ENCODE assay signal across 13 mouse cellular contexts in the genomic region with DNA sequence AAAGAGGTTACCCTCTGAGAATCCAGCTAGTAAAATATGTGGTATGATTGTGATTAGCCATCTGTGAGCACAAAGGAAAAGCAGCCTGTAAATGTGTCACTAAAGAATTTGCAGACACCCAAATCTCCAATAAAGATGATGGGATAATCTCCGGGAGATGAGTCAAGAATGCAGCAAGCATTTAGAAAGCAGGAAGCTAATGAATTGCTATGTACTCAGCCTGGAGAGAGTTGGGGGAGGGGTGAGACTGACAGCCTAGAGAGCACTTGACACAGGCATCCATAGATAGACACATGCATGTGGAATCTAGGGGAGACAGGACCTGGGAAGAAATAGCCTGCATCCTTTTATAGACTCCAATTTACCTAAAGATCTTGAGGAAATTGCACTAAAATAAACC.
A peak's percentile ranks its signal among the peaks of the same experiment; 100 is the strongest.
DNase-seq lines count a peak whose midpoint lies in the region; ATAC-seq lines count a peak whose summit lies in the region.
"Had no signal": no experiment of that assay in that cellular context is flagged by ENCODE, and none has a peak within 500 bp of the region (broad histone marks: within the 10 kb centered on the region; RNA-seq: fewer than 3 reads in every experiment).

No protein-coding gene starts in this region.

- DNase-seq in kidney, adult 9 months: peak; percentile 19
- no peak for DNase-seq in kidney, adult 18-20 months
- DNase-seq in right cerebral cortex, adult 18-20 months: peak; percentile 20
- no peak for DNase-seq in right cerebral cortex, postnatal 36 days (ENCODE audit: low spot score in 2 of 2)
- no peak for DNase-seq in cerebellum, adult 18-20 months
- DNase-seq in forebrain, embryonic 11.5 days (ENCODE audit: low spot score): no peak
- DNase-seq: thymus, adult 2 months had no signal

- WGBS in kidney, embryonic 16.5 days: 9% methylated on average over 1 of the region's 1 CpGs
- 40% methylated on average over 1 of the region's 1 CpGs for WGBS in forebrain, embryonic 11.5 days

- H3K9ac ChIP-seq in kidney, embryonic 16.5 days (replicated peaks; ENCODE audit: low read length): no peak overlapping the region
- no peak overlapping the region for H3K9ac ChIP-seq in forebrain, embryonic 11.5 days (ENCODE audit: low read length)
- H3K9ac ChIP-seq: embryonic facial prominence, embryonic 13.5 days; heart, embryonic 15.5 days had no signal

- H3K27me3 ChIP-seq in kidney, embryonic 16.5 days (ENCODE audit: insufficient read depth, low read length): no peaks in the 10 kb centered on the region
- H3K27me3 ChIP-seq in forebrain, embryonic 11.5 days (ENCODE audit: control insufficient read depth, insufficient read depth, low read length): no peaks in the 10 kb centered on the region
- H3K27me3 ChIP-seq: embryonic facial prominence, embryonic 13.5 days; heart, embryonic 15.5 days had no signal

- H3K4me1 ChIP-seq in kidney, embryonic 16.5 days (ENCODE audit: insufficient read depth, low read length): peaks cover 14% of the 10 kb centered on the region
- H3K4me1 ChIP-seq in forebrain, embryonic 11.5 days (replicated peaks; ENCODE audit: control insufficient read depth, insufficient read depth, low read length): peaks cover 3% of the 10 kb centered on the region; the same call in 1 of the 2 replicates
- H3K4me1 ChIP-seq: embryonic facial prominence, embryonic 13.5 days had no signal

- H3K36me3 ChIP-seq in kidney, embryonic 16.5 days (ENCODE audit: insufficient read depth, low read length): no peaks in the 10 kb centered on the region
- no peaks in the 10 kb centered on the region for H3K36me3 ChIP-seq in forebrain, embryonic 11.5 days (ENCODE audit: control insufficient read depth, insufficient read depth, low read length)
- H3K36me3 ChIP-seq: embryonic facial prominence, embryonic 13.5 days; heart, embryonic 15.5 days had no signal

- H3K9me3 ChIP-seq in kidney, embryonic 16.5 days (ENCODE audit: low read length): no peaks in the 10 kb centered on the region
- H3K9me3 ChIP-seq in forebrain, embryonic 11.5 days (ENCODE audit: control insufficient read depth, low read length): no peaks in the 10 kb centered on the region
- H3K9me3 ChIP-seq: embryonic facial prominence, embryonic 13.5 days; heart, embryonic 15.5 days had no signal

- no peak overlapping the region for H3K27ac ChIP-seq in kidney, embryonic 16.5 days (ENCODE audit: low read length)
- H3K27ac ChIP-seq in forebrain, embryonic 11.5 days (ENCODE audit: low read depth, low read length): no peak overlapping the region
- H3K27ac ChIP-seq: embryonic facial prominence, embryonic 13.5 days; heart, embryonic 15.5 days had no signal

- no peak overlapping the region for H3K4me3 ChIP-seq in kidney, embryonic 16.5 days (ENCODE audit: low read length)
- H3K4me3 ChIP-seq in forebrain, embryonic 11.5 days (ENCODE audit: low read depth, low read length): no peak overlapping the region
- H3K4me3 ChIP-seq: embryonic facial prominence, embryonic 13.5 days; heart, embryonic 15.5 days; left cerebral cortex, adult 2 months had no signal

- H3K4me2 ChIP-seq in kidney, embryonic 16.5 days (replicated peaks; ENCODE audit: low read depth, low read length): no peak overlapping the region
- no peak overlapping the region for H3K4me2 ChIP-seq in forebrain, embryonic 11.5 days (ENCODE audit: low read depth, low read length, severe bottlenecking)
- H3K4me2 ChIP-seq: embryonic facial prominence, embryonic 13.5 days; heart, embryonic 15.5 days had no signal

- peak; percentile 59; the same call in 1 of the 2 replicates for ATAC-seq in kidney, embryonic 16.5 days (ENCODE audit: low FRiP score, low TSS enrichment)
- ATAC-seq in megakaryocyte progenitor cell, adult 5-6 weeks (replicated peaks; ENCODE audit: poor library complexity): no peak
- ATAC-seq in forebrain, embryonic 11.5 days (replicated peaks; ENCODE audit: low FRiP score): no peak
- ATAC-seq: inflammation-experienced regulatory T-cells, adult 6 months had no signal

Comparison
In these comparisons a context has a peak if more than half of its experiments do, and no peak if none do; other contexts are left out.
1. DNase-seq: peak in kidney, adult 9 months (single experiment) and right cerebral cortex, adult 18-20 months (single experiment); none in kidney, adult 18-20 months (single experiment), right cerebral cortex, postnatal 36 days (0 of 2), cerebellum, adult 18-20 months (0 of 2) and forebrain, embryonic 11.5 days (single experiment).